Mouse (Mus musculus) gastrocnemius, postnatal 36 days (tissue): ENCODE measurements at regions not wholly inside any gene's neighbourhood (a gene's known extent, or its start where the extent isn't known, plus 50 kb on each side); places are given as distances from the start of the nearest gene placed in this dataset.

Source experiments
- DNase-seq, 2 experiments: peaks; one replicate each; pipeline ENCODE4 v3.0.0; 2022
- intact Hi-C: fragments of 180-260 bp; cut with DNase I; formaldehyde crosslinking; loops from one replicate; pipeline ENCODE4 v1.15.1; 2025

DNA sequence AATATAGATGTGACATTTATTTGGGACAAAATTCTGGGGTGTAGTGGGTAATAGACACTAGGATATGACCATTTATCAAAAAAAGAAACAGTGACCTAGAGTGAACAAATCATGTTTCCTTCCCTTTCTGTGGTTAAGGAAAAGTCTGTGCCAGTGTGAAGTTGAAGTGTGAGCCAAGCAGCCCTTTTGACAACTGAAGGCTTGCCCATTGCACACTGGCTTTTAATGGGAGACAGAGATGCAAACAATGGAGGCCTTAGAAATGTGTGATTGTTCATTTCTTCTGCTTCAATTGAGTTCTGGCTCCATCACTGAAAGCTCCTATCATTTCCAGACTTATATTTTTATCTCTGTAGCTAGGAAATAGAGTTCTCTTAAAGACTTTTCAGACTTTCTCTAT is 130.0 kb upstream of the Vegfc start:
- intact Hi-C loops, result no loop called here
- no peak for DNase-seq

DNA sequence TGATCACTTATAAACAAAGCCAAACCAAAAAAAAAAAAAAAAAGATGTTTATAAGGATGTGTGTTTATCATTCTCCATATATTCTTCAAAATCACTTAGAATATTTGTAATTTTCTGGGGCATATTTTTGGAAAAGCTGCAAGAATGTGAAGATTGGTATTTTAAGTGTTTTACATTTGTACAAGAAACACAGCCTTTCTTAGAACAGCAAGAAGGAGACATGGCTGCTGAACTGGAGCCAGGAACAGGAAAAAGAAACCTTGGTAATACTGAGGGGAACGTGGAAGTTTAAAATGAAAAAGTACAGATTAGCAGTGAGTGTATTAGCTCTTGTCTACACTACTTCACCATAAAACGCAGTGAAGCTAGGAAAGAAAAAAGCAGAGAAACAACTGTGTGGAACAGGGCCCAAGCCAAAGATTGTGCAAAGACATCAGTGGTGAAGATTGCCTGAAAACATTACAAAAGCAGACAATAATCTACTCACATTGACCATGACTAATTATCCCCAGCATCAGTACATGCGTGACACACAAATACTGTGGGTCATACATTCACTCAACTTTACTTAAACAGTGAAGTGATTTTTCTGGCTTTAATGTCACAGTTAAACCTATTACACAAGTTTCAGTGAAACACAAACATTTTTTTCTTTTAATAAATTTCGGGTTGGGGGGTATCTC is 122.8 kb upstream of the Vegfc start:
- intact Hi-C loops, result no loop called here
- DNase-seq, result no peak

DNA sequence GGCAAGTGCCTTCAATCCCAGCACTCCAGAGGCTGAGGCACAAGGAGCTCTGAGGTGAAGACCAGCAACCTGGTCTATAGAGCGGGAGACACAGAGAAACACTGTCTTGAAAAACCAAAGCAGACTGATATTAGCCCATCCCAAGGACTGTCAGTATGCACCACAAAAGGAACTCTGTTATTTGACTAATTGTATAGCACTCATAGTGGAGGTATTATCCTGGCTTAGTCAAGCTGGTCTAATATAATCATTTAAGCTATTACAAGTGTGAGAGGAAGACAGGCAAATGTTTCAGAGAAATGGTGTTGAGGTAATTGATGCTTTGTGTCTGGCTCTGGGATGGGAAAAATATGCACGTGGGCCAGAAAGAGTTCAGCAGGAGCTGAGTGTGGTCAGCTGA is 121.3 kb upstream of the Vegfc start:
- DNase-seq, result no peak
- intact Hi-C loops, result no loop called here

DNA sequence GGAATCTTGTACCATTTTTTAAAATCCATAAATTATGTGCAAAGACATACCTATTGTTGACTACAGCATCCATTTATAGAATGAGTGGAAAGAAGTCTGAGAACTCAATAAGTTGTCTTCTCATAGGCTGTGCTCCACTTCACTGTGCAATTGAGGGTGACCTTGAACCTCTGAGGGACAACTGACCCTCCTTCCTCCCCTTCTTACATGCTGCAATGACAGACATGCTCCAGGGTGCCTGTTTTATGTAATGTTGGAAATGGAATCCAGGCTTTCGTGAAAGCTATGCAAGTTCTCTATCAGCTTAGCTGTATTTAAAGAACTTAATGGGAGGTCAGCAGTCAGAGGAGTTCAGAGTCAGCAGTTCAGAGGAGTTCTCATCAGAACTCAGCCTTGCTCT is 118.9 kb upstream of the Vegfc start:
- intact Hi-C loops, result no loop called here
- DNase-seq, result no peak

DNA sequence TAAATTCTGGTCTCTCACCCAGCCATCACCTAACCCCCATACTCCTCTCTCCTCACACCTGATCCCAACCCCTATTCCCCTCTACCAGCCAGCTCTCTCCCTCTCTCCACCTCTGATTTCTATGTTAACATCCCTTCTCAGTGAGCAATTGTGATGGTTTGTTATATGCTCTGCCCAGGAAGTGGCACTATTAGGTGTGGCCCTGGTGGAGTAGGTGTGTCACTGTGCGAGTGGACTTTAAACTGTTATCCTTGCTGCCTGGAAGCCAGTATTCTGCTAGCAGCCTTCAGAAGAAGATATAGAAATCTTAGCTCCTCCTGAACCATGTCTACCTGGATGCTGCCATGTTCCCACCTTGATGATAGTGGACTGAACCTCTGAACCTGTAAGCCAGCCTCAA is 114.4 kb upstream of the Vegfc start:
- DNase-seq, result no peak
- intact Hi-C loops, result no loop called here

DNA sequence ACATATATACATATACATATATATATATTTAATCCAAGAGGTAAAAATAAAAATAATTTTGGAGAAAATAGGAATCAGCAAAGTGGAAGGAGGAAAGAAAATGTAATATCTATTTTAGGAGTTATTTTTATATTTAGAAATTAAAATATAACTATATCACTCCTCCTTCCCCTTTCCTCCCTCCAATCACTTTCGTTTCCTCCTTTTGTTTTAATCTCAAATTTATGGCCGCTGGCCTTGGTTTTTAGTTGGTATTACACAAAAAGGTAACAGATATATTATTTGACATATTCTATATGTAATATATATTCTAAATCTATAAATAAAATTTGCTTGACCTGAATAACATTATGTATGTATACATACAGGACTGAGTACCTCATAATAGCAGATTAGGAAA is 93.1 kb upstream of the Vegfc start:
- no peak for DNase-seq
- intact Hi-C loops, result no loop called here

DNA sequence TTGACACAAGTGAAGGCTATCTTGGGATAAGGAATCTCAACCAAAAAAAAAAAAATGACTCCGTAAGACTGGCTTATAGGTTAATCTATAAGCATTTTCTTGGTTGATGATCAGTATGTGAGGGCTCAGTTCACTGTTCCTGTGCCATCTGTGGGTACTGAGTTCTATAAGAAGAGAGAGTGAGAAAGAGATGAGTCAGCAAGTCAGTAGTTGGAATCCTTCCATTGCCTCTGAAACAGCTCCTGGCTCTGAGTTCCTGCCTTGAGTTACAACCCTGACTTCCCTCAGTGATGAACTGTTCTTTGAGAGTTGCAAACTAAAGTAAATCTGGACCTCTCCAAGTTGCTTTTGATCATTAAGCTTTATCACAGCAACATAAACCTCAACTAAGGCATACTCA is 91.7 kb upstream of the Vegfc start:
- no peak for DNase-seq
- intact Hi-C loops, result no loop called here

DNA sequence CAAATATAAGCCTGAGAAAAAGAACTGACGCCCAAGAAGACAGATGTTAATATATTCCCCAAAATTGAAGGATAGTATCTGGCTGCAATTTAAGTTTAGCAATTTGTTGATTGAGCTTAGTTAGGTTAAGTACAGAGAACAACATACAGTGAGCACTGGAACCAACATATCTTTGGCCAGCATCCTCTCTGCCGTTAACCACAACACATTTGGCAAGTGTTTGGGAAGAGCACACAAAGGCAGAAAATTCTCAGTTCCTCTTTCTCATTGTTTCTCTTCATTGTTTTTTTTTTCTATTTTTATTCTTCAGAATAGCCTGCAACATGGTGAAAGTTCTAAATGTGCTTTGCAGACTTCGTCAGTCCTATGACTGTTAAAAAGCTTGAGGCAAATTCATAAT is 83.2 kb upstream of the Vegfc start:
- no peak for DNase-seq
- intact Hi-C loops, result no loop called here

DNA sequence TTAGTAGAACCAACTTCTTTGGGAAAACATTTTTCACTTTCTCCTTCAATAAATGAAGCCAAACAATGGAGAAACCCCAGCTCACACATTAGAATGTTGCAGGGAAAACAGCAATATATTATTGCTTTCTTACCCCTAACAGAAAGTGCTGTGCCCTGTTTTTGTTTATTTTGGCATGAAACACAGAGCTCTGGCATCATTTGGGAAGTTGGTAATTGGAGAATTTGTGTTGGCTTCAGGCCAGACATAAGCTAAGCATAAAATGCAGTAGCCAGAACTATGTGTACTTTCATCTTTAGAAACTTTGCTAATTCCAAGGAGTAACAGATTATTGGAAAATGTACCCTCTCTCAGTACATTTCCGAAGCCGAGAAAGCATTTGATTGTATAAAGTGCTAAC is 79.9 kb upstream of the Vegfc start:
- DNase-seq, result no peak
- intact Hi-C loops, result no loop called here

DNA sequence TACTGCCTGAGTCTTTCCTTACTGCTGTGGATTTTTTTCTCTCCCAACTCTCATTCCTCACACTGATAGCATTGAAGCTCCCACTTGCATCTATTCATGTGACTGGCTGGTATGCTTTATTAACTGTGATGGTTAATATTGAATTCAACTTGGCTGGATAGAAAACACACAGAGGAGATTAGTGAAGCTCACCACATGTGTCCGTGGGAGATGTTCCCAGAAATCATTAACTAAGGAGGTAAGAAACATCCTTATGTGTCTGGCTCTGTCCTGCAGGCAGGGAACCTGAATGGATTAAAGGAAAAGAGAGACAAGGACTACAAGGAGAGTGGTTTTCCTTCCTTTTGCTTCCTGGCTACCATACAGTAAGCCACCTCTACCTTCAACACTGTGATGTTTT is 74.5 kb upstream of the Vegfc start:
- intact Hi-C loops, result no loop called here
- no peak for DNase-seq

DNA sequence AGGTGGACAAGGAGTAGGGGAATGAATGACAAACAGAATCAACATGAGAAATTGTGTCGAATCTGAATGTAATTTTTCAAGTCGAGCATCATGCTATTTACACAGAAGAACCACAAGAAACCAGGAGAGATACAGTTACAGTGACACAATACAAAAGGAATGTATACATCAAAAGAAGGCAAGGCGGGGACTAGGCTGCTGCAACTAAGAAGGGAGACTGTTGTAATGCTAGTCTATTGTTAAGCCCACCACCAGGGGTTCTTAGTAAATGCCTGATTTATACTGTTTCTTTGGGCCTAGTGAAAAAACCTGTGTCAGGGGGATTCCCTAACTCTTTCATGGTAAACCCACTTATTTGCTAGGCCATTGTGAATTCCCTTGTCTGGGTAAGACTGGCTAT is 63.3 kb upstream of the Vegfc start:
- intact Hi-C loops, result no loop called here
- no peak for DNase-seq

DNA sequence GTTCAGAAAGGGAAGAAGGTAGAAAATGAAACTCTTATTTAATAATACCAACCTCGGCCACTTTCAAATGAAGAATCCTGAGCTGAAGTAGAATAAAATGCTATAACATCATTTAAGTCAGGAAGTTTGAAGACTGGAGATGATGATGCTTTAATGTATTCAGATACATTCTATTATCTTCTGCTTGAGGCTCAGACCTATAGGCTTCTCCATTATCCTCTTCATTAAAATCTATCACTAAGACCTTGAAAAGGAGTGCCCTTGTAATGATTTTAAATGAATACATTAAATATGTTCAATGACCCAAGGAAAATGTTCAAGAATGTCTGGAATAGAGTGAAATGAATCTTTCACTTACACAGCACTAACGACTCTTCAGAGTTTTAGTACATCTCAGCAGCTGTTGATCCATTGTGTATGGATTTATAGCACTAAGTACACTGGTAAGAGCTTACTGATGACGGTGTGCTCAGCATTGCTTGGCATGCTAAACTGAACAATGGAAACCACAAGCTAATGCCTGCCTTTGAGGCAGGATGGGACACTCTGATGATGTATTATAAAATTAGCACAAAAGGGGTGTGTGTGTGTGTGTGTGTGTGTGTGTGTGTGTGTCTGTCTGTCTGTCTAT is 58.8 kb upstream of the Vegfc start:
- intact Hi-C loops, result no loop called here
- no peak for DNase-seq
